23 mouse cellular contexts compared by ENCODE assay signal in genomic region chr12:80470206-80470605, GRCm38 (mm10). TPM values are rescaled to one million over a fixed set of nuclear protein-coding genes. Genes with fewer than 3 reads are reported as not detected.
"Had no signal": no experiment of that assay in that cellular context is flagged by ENCODE, and none has a peak within 500 bp of the region (broad histone marks: within the 10 kb centered on the region; RNA-seq: fewer than 3 reads in every experiment).

No protein-coding gene starts in this region.

- H3K4me3 ChIP-seq: limb, embryonic 10.5 days; limb, embryonic 13.5 days; liver, embryonic 12.5 days; liver, embryonic 15.5 days; lung, embryonic 15.5 days; megakaryocyte, embryonic 14.5 days; midbrain, embryonic 10.5 days; midbrain, embryonic 13.5 days; myocyte; neural tube, embryonic 13.5 days; stomach, embryonic 15.5 days had no signal

- H3K4me1 ChIP-seq: limb, embryonic 10.5 days; limb, embryonic 13.5 days; lung, embryonic 15.5 days; midbrain, embryonic 10.5 days; neural tube, embryonic 13.5 days; stomach, embryonic 15.5 days had no signal

- H3K27me3 ChIP-seq: limb, embryonic 13.5 days; liver, embryonic 12.5 days; liver, embryonic 15.5 days; lung, embryonic 15.5 days; megakaryocyte, embryonic 14.5 days; midbrain, embryonic 13.5 days; neural tube, embryonic 13.5 days; stomach, embryonic 15.5 days had no signal

- H3K27ac ChIP-seq: limb, embryonic 10.5 days; limb, embryonic 13.5 days; liver, embryonic 12.5 days; liver, embryonic 15.5 days; lung, embryonic 15.5 days; midbrain, embryonic 10.5 days; midbrain, embryonic 13.5 days; neural tube, embryonic 13.5 days; stomach, embryonic 15.5 days had no signal

- H3K9me3 ChIP-seq: limb, embryonic 10.5 days; limb, embryonic 13.5 days; liver, embryonic 12.5 days; liver, embryonic 15.5 days; lung, embryonic 15.5 days; megakaryocyte, embryonic 14.5 days; midbrain, embryonic 10.5 days; midbrain, embryonic 13.5 days; neural tube, embryonic 13.5 days; stomach, embryonic 15.5 days had no signal

- DNase-seq: kidney, postnatal 14 days; kidney, postnatal 4 days; liver; lung, adult 18-20 months; lung, postnatal 10 days; lung, postnatal 36 days; right cerebral cortex, adult 18-20 months; right cerebral cortex, postnatal 14 days; right cerebral cortex, postnatal 4 days; spleen, adult 18-20 months; thymus, postnatal 25 days had no signal

- H3K36me3 ChIP-seq: limb, embryonic 10.5 days; limb, embryonic 13.5 days; liver, embryonic 12.5 days; liver, embryonic 15.5 days; lung, embryonic 15.5 days; midbrain, embryonic 10.5 days; midbrain, embryonic 13.5 days; neural tube, embryonic 13.5 days; stomach, embryonic 15.5 days had no signal

RNA-seq across cellular contexts. Expression of gene Galnt16, which starts 47.9 kb away (rescaled TPM):
- total RNA-seq: monocyte, adult 5-6 weeks had no signal
